Mouse (Mus musculus): ENCODE data around the gene Ece2. TPM values are rescaled to one million over a fixed set of nuclear protein-coding genes. Genes with fewer than 3 reads are reported as not detected.

Ece2 gene
- polyA plus RNA-seq (2015; fragmentation: Nextera tagmentation; extraction: Ambion mirVana), result 0.09 and 0.15 TPM in 2 replicates

- no peak for ATAC-seq (ENCODE audit: low read depth)
- 10% methylated on average over 54 of the region's 54 CpGs for WGBS (ENCODE audit: insufficient replicate concordance)
- Histone ChIP-seq H3K36me3 (ENCODE audit: control insufficient read depth, insufficient read depth) (no peaks in the 10 kb centered on the region), H3K9me3 (replicated peaks; ENCODE audit: control insufficient read depth, low read length) (no peaks in the 10 kb centered on the region), H3K9ac (ENCODE audit: low read depth, low read length) (peak within 1 kb of the TSS; percentile 26; the same call in 1 of the 2 replicates), H3K27me3 (ENCODE audit: control insufficient read depth, insufficient read depth, low read depth, low read length) (peaks cover 37% of the 10 kb centered on the region), H3K4me3 (ENCODE audit: low read depth, low read length) (peak within 1 kb of the TSS; percentile 42), H3K4me2 (ENCODE audit: low read depth, low read length) (peak within 1 kb of the TSS; percentile 54), H3K27ac (ENCODE audit: low read length) (no peak within 1 kb of the TSS), H3K4me1 (ENCODE audit: control insufficient read depth, low read depth, low read length) (peaks cover 4% of the 10 kb centered on the region)
These were observed at the start of gene Ece2 for GRCm38 (mm10) chr16:20629731-20630634. Gene Ece2 (plus strand): TSS chr16:20629828.

GRCm38 (mm10) chr16:20589366-20589938 is 40.2 kb upstream of the Ece2 start, which contains the start of gene Vwa5b2:
Gene Vwa5b2 (plus strand): TSS chr16:20589471.
- peak within 1 kb of the TSS; percentile 50 for H3K4me3 ChIP-seq (ENCODE audit: low read depth, low read length)
- peaks cover 22% of the 10 kb centered on the region for H3K4me1 ChIP-seq (ENCODE audit: control insufficient read depth, low read depth, low read length)
- ATAC-seq (ENCODE audit: low read depth), result no peak
- H3K9me3 ChIP-seq (replicated peaks; ENCODE audit: control insufficient read depth, low read length), result no peaks in the 10 kb centered on the region
- H3K27ac ChIP-seq (ENCODE audit: low read length), result no peak within 1 kb of the TSS
- peak within 1 kb of the TSS; percentile 60 for H3K4me2 ChIP-seq (ENCODE audit: low read depth, low read length)
- H3K36me3 ChIP-seq (ENCODE audit: control insufficient read depth, insufficient read depth), result no peaks in the 10 kb centered on the region
- peak within 1 kb of the TSS; percentile 24; the same call in 1 of the 2 replicates for H3K9ac ChIP-seq (ENCODE audit: low read depth, low read length)
- H3K27me3 ChIP-seq (ENCODE audit: control insufficient read depth, insufficient read depth, low read depth, low read length), result peaks cover 66% of the 10 kb centered on the region
- 3% methylated on average over 24 of the region's 24 CpGs for WGBS (ENCODE audit: insufficient replicate concordance)

DNA sequence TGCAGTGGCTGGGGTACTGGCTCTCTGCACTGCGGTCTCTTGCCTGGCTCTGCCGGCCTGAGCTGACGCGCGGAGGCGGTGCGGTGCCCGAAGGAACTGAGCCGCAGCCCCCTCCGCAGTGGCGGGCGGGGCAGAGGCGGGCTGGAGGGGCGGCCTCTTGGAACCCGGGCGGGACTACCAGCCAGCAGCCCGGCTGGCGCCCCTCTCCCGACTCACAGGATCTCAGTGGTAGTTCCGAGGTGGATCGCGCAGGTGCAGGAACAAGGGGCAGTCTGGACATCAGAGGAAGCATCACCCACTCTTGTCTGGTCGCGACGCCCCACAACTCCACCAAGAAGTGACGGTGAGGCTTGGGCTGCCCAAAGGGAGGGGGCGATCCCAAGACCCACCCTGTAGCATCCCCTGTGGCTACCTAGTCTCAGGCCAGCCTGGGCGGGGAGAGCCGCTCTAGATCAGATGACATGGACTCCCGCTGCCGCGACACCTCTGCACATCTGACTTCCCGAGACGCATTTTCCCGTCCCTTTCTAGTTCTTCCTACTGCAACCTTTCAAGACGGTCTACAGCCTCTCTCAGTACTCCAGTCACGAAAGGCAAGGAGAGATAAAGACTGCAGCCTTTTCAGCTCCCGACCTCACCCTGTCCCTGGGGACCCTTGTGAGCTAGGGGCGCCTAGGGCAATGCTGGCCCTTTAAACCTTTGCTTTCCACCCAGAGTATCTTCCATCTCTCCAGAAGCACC is 39.5 kb upstream of the Ece2 start:
- Histone ChIP-seq H3K4me3 (ENCODE audit: low read depth, low read length) (peak overlapping the region; percentile 50), H3K9me3 (replicated peaks; ENCODE audit: control insufficient read depth, low read length) (no peaks in the 10 kb centered on the region), H3K4me1 (ENCODE audit: control insufficient read depth, low read depth, low read length) (peaks cover 29% of the 10 kb centered on the region), H3K27ac (ENCODE audit: low read length) (no peak overlapping the region), H3K27me3 (ENCODE audit: control insufficient read depth, insufficient read depth, low read depth, low read length) (peaks cover 66% of the 10 kb centered on the region), H3K4me2 (ENCODE audit: low read depth, low read length) (peak overlapping the region; percentile 60), H3K9ac (ENCODE audit: low read depth, low read length) (peak overlapping the region; percentile 24; the same call in 1 of the 2 replicates), H3K36me3 (ENCODE audit: control insufficient read depth, insufficient read depth) (no peaks in the 10 kb centered on the region)
- 0 out of 2 replicates have a peak, but pooled peaks have one; percentile 27 for ATAC-seq (ENCODE audit: low read depth)
- 0% methylated on average over 36 of the region's 39 CpGs for WGBS (ENCODE audit: insufficient replicate concordance)

GRCm38 (mm10) chr16:20590680-20591038 is 39.0 kb upstream of the Ece2 start:
- H3K4me1 ChIP-seq (ENCODE audit: control insufficient read depth, low read depth, low read length), result peaks cover 34% of the 10 kb centered on the region
- no peak for ATAC-seq (ENCODE audit: low read depth)
- H3K9me3 ChIP-seq (replicated peaks; ENCODE audit: control insufficient read depth, low read length), result no peaks in the 10 kb centered on the region
- peak overlapping the region; percentile 60 for H3K4me2 ChIP-seq (ENCODE audit: low read depth, low read length)
- peaks cover 66% of the 10 kb centered on the region for H3K27me3 ChIP-seq (ENCODE audit: control insufficient read depth, insufficient read depth, low read depth, low read length)
- WGBS (ENCODE audit: insufficient replicate concordance), result 2% methylated on average over 17 of the region's 17 CpGs
- no peak overlapping the region for H3K27ac ChIP-seq (ENCODE audit: low read length)
- no peaks in the 10 kb centered on the region for H3K36me3 ChIP-seq (ENCODE audit: control insufficient read depth, insufficient read depth)
- H3K4me3 ChIP-seq (ENCODE audit: low read depth, low read length), result peak overlapping the region; percentile 50
- H3K9ac ChIP-seq (ENCODE audit: low read depth, low read length), result no peak overlapping the region

GRCm38 (mm10) chr16:20591076-20591705 is 38.4 kb upstream of the Ece2 start:
- H3K27me3 ChIP-seq (ENCODE audit: control insufficient read depth, insufficient read depth, low read depth, low read length), result peaks cover 66% of the 10 kb centered on the region

GRCm38 (mm10) chr16:20595060-20595673 is 34.5 kb upstream of the Ece2 start:
- Histone ChIP-seq H3K4me3 (ENCODE audit: low read depth, low read length) (no peak overlapping the region), H3K9ac (ENCODE audit: low read depth, low read length) (no peak overlapping the region; the same call in 1 of the 2 replicates), H3K9me3 (replicated peaks; ENCODE audit: control insufficient read depth, low read length) (no peaks in the 10 kb centered on the region), H3K4me2 (ENCODE audit: low read depth, low read length) (peak overlapping the region; percentile 20; the same call in 1 of the 2 replicates), H3K27ac (ENCODE audit: low read length) (peak overlapping the region; percentile 33; the same call in 1 of the 2 replicates), H3K27me3 (ENCODE audit: control insufficient read depth, insufficient read depth, low read depth, low read length) (peaks cover 39% of the 10 kb centered on the region), H3K4me1 (ENCODE audit: control insufficient read depth, low read depth, low read length) (peaks cover 39% of the 10 kb centered on the region), H3K36me3 (ENCODE audit: control insufficient read depth, insufficient read depth) (no peaks in the 10 kb centered on the region)
- 39% methylated on average over 7 of the region's 7 CpGs for WGBS (ENCODE audit: insufficient replicate concordance)
- ATAC-seq (ENCODE audit: low read depth), result peak; percentile 87

More at GRCm38 (mm10) chr16:20591076-20591705, 38.4 kb upstream of the Ece2 start:
- Histone ChIP-seq H3K9ac (ENCODE audit: low read depth, low read length) (no peak overlapping the region), H3K9me3 (replicated peaks; ENCODE audit: control insufficient read depth, low read length) (no peaks in the 10 kb centered on the region), H3K4me2 (ENCODE audit: low read depth, low read length) (peak overlapping the region; percentile 60; the same call in 1 of the 2 replicates), H3K4me3 (ENCODE audit: low read depth, low read length) (peak overlapping the region; percentile 50), H3K27ac (ENCODE audit: low read length) (no peak overlapping the region), H3K4me1 (ENCODE audit: control insufficient read depth, low read depth, low read length) (peaks cover 40% of the 10 kb centered on the region), H3K36me3 (ENCODE audit: control insufficient read depth, insufficient read depth) (no peaks in the 10 kb centered on the region)
- no peak for ATAC-seq (ENCODE audit: low read depth)
- 4% methylated on average over 47 of the region's 48 CpGs for WGBS (ENCODE audit: insufficient replicate concordance)

GRCm38 (mm10) chr16:20595737-20596136 is 33.9 kb upstream of the Ece2 start:
- Histone ChIP-seq H3K27me3 (ENCODE audit: control insufficient read depth, insufficient read depth, low read depth, low read length) (peaks cover 33% of the 10 kb centered on the region), H3K4me3 (ENCODE audit: low read depth, low read length) (no peak overlapping the region), H3K36me3 (ENCODE audit: control insufficient read depth, insufficient read depth) (no peaks in the 10 kb centered on the region), H3K9ac (ENCODE audit: low read depth, low read length) (no peak overlapping the region; the same call in 1 of the 2 replicates), H3K27ac (ENCODE audit: low read length) (0 out of 2 replicates have a peak overlapping the region, but pooled peaks have one; percentile 33), H3K4me1 (ENCODE audit: control insufficient read depth, low read depth, low read length) (peaks cover 33% of the 10 kb centered on the region), H3K9me3 (replicated peaks; ENCODE audit: control insufficient read depth, low read length) (no peaks in the 10 kb centered on the region), H3K4me2 (ENCODE audit: low read depth, low read length) (peak overlapping the region; percentile 20; the same call in 1 of the 2 replicates)
- 39% methylated on average over 4 of the region's 4 CpGs for WGBS (ENCODE audit: insufficient replicate concordance)
- ATAC-seq (ENCODE audit: low read depth), result peak; percentile 55

All from liver, embryonic 16.5 days (tissue).